Comparison of ENCODE assay signal across 33 mouse cellular contexts in genomic region chr5:108655891-108656650, GRCm38 (mm10). TPM values are rescaled to one million over a fixed set of nuclear protein-coding genes. Genes with fewer than 3 reads are reported as not detected.
DNase-seq lines count a peak whose midpoint lies in the region; ATAC-seq and TF ChIP-seq lines count a peak whose summit lies in the region.
"Had no signal": no experiment of that assay in that cellular context is flagged by ENCODE, and none has a peak within 500 bp of the region (broad histone marks: within the 10 kb centered on the region; RNA-seq: fewer than 3 reads in every experiment).

No protein-coding gene starts in this region.

- H3K27ac ChIP-seq in forebrain, embryonic 11.5 days (ENCODE audit: low read depth, low read length): no peak overlapping the region
- H3K27ac ChIP-seq in forebrain, embryonic 13.5 days: no peak overlapping the region
- H3K27ac ChIP-seq in intestine, embryonic 14.5 days (ENCODE audit: low read depth): no peak overlapping the region
- H3K27ac ChIP-seq in intestine, postnatal 0 days (ENCODE audit: low read depth, low read length): no peak overlapping the region
- H3K27ac ChIP-seq in midbrain, embryonic 11.5 days (ENCODE audit: low read depth, low read length): no peak overlapping the region
- H3K27ac ChIP-seq in midbrain, embryonic 15.5 days: no peak overlapping the region
- H3K27ac ChIP-seq: embryonic facial prominence, embryonic 10.5 days; embryonic facial prominence, embryonic 13.5 days; gastrocnemius, adult 2 months; heart, embryonic 15.5 days; hindbrain, embryonic 10.5 days; hindbrain, embryonic 13.5 days had no signal

- peak; percentile 44 for DNase-seq in forebrain, embryonic 11.5 days (ENCODE audit: low spot score)
- DNase-seq in intestine, embryonic 14.5 days (ENCODE audit: low spot score): peak; percentile 38
- peak; percentile 23 for DNase-seq in midbrain, embryonic 11.5 days (ENCODE audit: low spot score, missing footprints)
- DNase-seq in testis, postnatal 10 days (ENCODE audit: low spot score): peak; percentile 36
- DNase-seq in testis, postnatal 14 days (ENCODE audit: low spot score): no peak
- DNase-seq: adrenal gland, postnatal 10 days; adrenal gland, postnatal 36 days; B cell, adult 2 months; cerebellum, adult 18-20 months; cerebellum, adult 9-10 months; cerebellum, postnatal 36 days; embryo, embryonic 11 days; forebrain, postnatal 0 days; gastrocnemius, adult 2 months; gastrocnemius, postnatal 14 days; heart, adult 18-20 months; heart, postnatal 10 days; heart, postnatal 36 days had no signal

- no peaks in the 10 kb centered on the region for H3K27me3 ChIP-seq in forebrain, embryonic 11.5 days (ENCODE audit: control insufficient read depth, insufficient read depth, low read length)
- no peaks in the 10 kb centered on the region for H3K27me3 ChIP-seq in forebrain, embryonic 13.5 days
- H3K27me3 ChIP-seq in intestine, embryonic 14.5 days (replicated peaks; ENCODE audit: control insufficient read depth, insufficient read depth, low read length): no peaks in the 10 kb centered on the region
- H3K27me3 ChIP-seq in intestine, postnatal 0 days (replicated peaks; ENCODE audit: control insufficient read depth, insufficient read depth, low read length): no peaks in the 10 kb centered on the region
- no peaks in the 10 kb centered on the region for H3K27me3 ChIP-seq in midbrain, embryonic 11.5 days (ENCODE audit: control insufficient read depth, insufficient read depth, low read length)
- no peaks in the 10 kb centered on the region for H3K27me3 ChIP-seq in midbrain, embryonic 15.5 days (replicated peaks)
- H3K27me3 ChIP-seq: CH12.LX; embryonic facial prominence, embryonic 13.5 days; heart, embryonic 12.5 days; heart, embryonic 15.5 days; hindbrain, embryonic 13.5 days; Patski had no signal

- no peak for ATAC-seq in forebrain, embryonic 11.5 days (replicated peaks; ENCODE audit: low FRiP score)
- ATAC-seq in forebrain, embryonic 13.5 days: no peak
- ATAC-seq in intestine, embryonic 14.5 days (replicated peaks; ENCODE audit: low FRiP score, low TSS enrichment, low read depth): no peak
- ATAC-seq in intestine, postnatal 0 days: no peak
- no peak for ATAC-seq in midbrain, embryonic 11.5 days (ENCODE audit: low FRiP score)
- ATAC-seq in midbrain, embryonic 15.5 days (replicated peaks): no peak
- ATAC-seq: forebrain, embryonic 14.5 days; forebrain, postnatal 0 days; hindbrain, embryonic 16.5 days; Patski had no signal

- TF ChIP-seq CTCF in intestine, postnatal 0 days (IDR thresholded peaks at IDR 0.05; ENCODE audit: low read depth): no peak

- WGBS in forebrain, embryonic 11.5 days: 91% methylated on average over 15 of the region's 15 CpGs
- WGBS in forebrain, embryonic 13.5 days: 93% methylated on average over 15 of the region's 15 CpGs
- 92% methylated on average over 15 of the region's 15 CpGs for WGBS in intestine, embryonic 14.5 days
- WGBS in intestine, postnatal 0 days: 90% methylated on average over 15 of the region's 15 CpGs
- 92% methylated on average over 15 of the region's 15 CpGs for WGBS in midbrain, embryonic 11.5 days
- 94% methylated on average over 15 of the region's 15 CpGs for WGBS in midbrain, embryonic 15.5 days

- no peaks in the 10 kb centered on the region for H3K9me3 ChIP-seq in forebrain, embryonic 11.5 days (ENCODE audit: control insufficient read depth, low read length)
- no peaks in the 10 kb centered on the region for H3K9me3 ChIP-seq in forebrain, embryonic 13.5 days (replicated peaks)
- no peaks in the 10 kb centered on the region for H3K9me3 ChIP-seq in intestine, embryonic 14.5 days (ENCODE audit: control insufficient read depth, low read length)
- H3K9me3 ChIP-seq in intestine, postnatal 0 days (ENCODE audit: control insufficient read depth): no peaks in the 10 kb centered on the region
- H3K9me3 ChIP-seq in midbrain, embryonic 11.5 days (ENCODE audit: control insufficient read depth, low read length): no peaks in the 10 kb centered on the region
- H3K9me3 ChIP-seq in midbrain, embryonic 15.5 days: no peaks in the 10 kb centered on the region
- H3K9me3 ChIP-seq: embryonic facial prominence, embryonic 10.5 days; embryonic facial prominence, embryonic 13.5 days; G1E; heart, embryonic 12.5 days; heart, embryonic 15.5 days; hindbrain, embryonic 10.5 days; hindbrain, embryonic 13.5 days had no signal

- H3K36me3 ChIP-seq in forebrain, embryonic 11.5 days (ENCODE audit: control insufficient read depth, insufficient read depth, low read length): peaks cover 5% of the 10 kb centered on the region; the same call in 1 of the 2 replicates
- H3K36me3 ChIP-seq in forebrain, embryonic 13.5 days (ENCODE audit: poor library complexity, severe bottlenecking): peaks cover 63% of the 10 kb centered on the region
- peaks cover 51% of the 10 kb centered on the region for H3K36me3 ChIP-seq in intestine, embryonic 14.5 days (ENCODE audit: control insufficient read depth, insufficient read depth, low read length)
- H3K36me3 ChIP-seq in intestine, postnatal 0 days (ENCODE audit: control insufficient read depth, insufficient read depth): peaks cover 66% of the 10 kb centered on the region
- peaks cover 11% of the 10 kb centered on the region for H3K36me3 ChIP-seq in midbrain, embryonic 11.5 days (ENCODE audit: control insufficient read depth, insufficient read depth, low read length)
- H3K36me3 ChIP-seq in midbrain, embryonic 15.5 days (replicated peaks): peaks cover 27% of the 10 kb centered on the region; the same call in 1 of the 2 replicates

- H3K4me2 ChIP-seq in forebrain, embryonic 11.5 days (ENCODE audit: low read depth, low read length, severe bottlenecking): no peak overlapping the region
- no peak overlapping the region for H3K4me2 ChIP-seq in forebrain, embryonic 13.5 days
- no peak overlapping the region for H3K4me2 ChIP-seq in intestine, embryonic 14.5 days (ENCODE audit: low read length)
- no peak overlapping the region for H3K4me2 ChIP-seq in intestine, postnatal 0 days (replicated peaks; ENCODE audit: low read depth)
- H3K4me2 ChIP-seq in midbrain, embryonic 11.5 days: no peak overlapping the region
- no peak overlapping the region for H3K4me2 ChIP-seq in midbrain, embryonic 15.5 days
- H3K4me2 ChIP-seq: embryonic facial prominence, embryonic 13.5 days; heart, embryonic 12.5 days; heart, embryonic 15.5 days; hindbrain, embryonic 13.5 days had no signal

- H3K9ac ChIP-seq in forebrain, embryonic 11.5 days (ENCODE audit: low read length): no peak overlapping the region
- H3K9ac ChIP-seq in forebrain, embryonic 13.5 days: no peak overlapping the region
- no peak overlapping the region for H3K9ac ChIP-seq in intestine, embryonic 14.5 days (ENCODE audit: low read length)
- no peak overlapping the region for H3K9ac ChIP-seq in intestine, postnatal 0 days (ENCODE audit: low read depth, low read length)
- no peak overlapping the region for H3K9ac ChIP-seq in midbrain, embryonic 11.5 days (ENCODE audit: low read length)
- H3K9ac ChIP-seq in midbrain, embryonic 15.5 days: no peak overlapping the region
- H3K9ac ChIP-seq: embryonic facial prominence, embryonic 13.5 days; forebrain, postnatal 0 days; heart, embryonic 12.5 days; heart, embryonic 15.5 days; hindbrain, embryonic 13.5 days had no signal

- peaks cover 5% of the 10 kb centered on the region for H3K4me1 ChIP-seq in forebrain, embryonic 11.5 days (replicated peaks; ENCODE audit: control insufficient read depth, insufficient read depth, low read length)
- peaks cover 18% of the 10 kb centered on the region for H3K4me1 ChIP-seq in forebrain, embryonic 13.5 days
- H3K4me1 ChIP-seq in intestine, embryonic 14.5 days (replicated peaks; ENCODE audit: control insufficient read depth, insufficient read depth, low read length): peaks cover 5% of the 10 kb centered on the region
- peaks cover 3% of the 10 kb centered on the region; the same call in 1 of the 2 replicates for H3K4me1 ChIP-seq in intestine, postnatal 0 days (replicated peaks; ENCODE audit: control insufficient read depth, insufficient read depth, low read length)
- H3K4me1 ChIP-seq in midbrain, embryonic 11.5 days (ENCODE audit: control insufficient read depth, insufficient read depth, low read length): peaks cover 8% of the 10 kb centered on the region
- peaks cover 29% of the 10 kb centered on the region for H3K4me1 ChIP-seq in midbrain, embryonic 15.5 days

- no peak overlapping the region for H3K4me3 ChIP-seq in forebrain, embryonic 11.5 days (ENCODE audit: low read depth, low read length)
- H3K4me3 ChIP-seq in forebrain, embryonic 13.5 days: no peak overlapping the region
- no peak overlapping the region for H3K4me3 ChIP-seq in intestine, embryonic 14.5 days (ENCODE audit: low read depth, low read length)
- H3K4me3 ChIP-seq in intestine, postnatal 0 days (ENCODE audit: low read depth, low read length): no peak overlapping the region
- H3K4me3 ChIP-seq in midbrain, embryonic 11.5 days (ENCODE audit: low read depth, low read length): no peak overlapping the region
- H3K4me3 ChIP-seq in midbrain, embryonic 15.5 days: no peak overlapping the region
- H3K4me3 ChIP-seq: embryonic facial prominence, embryonic 10.5 days; embryonic facial prominence, embryonic 13.5 days; erythroblast, embryonic 14.5 days; gastrocnemius, adult 2 months; heart, embryonic 12.5 days; heart, embryonic 15.5 days; hindbrain, embryonic 10.5 days; hindbrain, embryonic 13.5 days had no signal

RNA-seq across cellular contexts. Expression of gene Idua, which starts 4.1 kb away (rescaled TPM):
- 11.5 and 11.6 TPM in 2 replicates for polyA plus RNA-seq in forebrain, embryonic 11.5 days (2014; fragmentation: Nextera tagmentation; extraction: Ambion mirVana)
- polyA plus RNA-seq in forebrain, embryonic 13.5 days (2015; fragmentation: Nextera tagmentation; extraction: Ambion mirVana): 7.7 and 7.9 TPM in 2 replicates
- 13.4 and 15.2 TPM in 2 replicates for polyA plus RNA-seq in intestine, embryonic 14.5 days (2014; fragmentation: Nextera tagmentation; extraction: Ambion mirVana)
- polyA plus RNA-seq in intestine, postnatal 0 days (2015; fragmentation: Nextera tagmentation; extraction: Ambion mirVana): 4.8 and 5.8 TPM in 2 replicates
- polyA plus RNA-seq in midbrain, embryonic 11.5 days (2014; fragmentation: Nextera tagmentation; extraction: Ambion mirVana): 9.2 TPM in 2 replicates
- polyA plus RNA-seq in midbrain, embryonic 15.5 days (2015; fragmentation: Nextera tagmentation; extraction: Ambion mirVana): 12.1 and 15.9 TPM in 2 replicates

RNA-seq across cellular contexts. Expression of gene Dgkq, which starts 13.4 kb away (rescaled TPM):
- 13.6 and 13.9 TPM in 2 replicates for polyA plus RNA-seq in forebrain, embryonic 11.5 days (2014; fragmentation: Nextera tagmentation; extraction: Ambion mirVana)
- polyA plus RNA-seq in forebrain, embryonic 13.5 days (2015; fragmentation: Nextera tagmentation; extraction: Ambion mirVana): 13.7 and 19.0 TPM in 2 replicates
- 8.0 and 10.1 TPM in 2 replicates for polyA plus RNA-seq in intestine, embryonic 14.5 days (2014; fragmentation: Nextera tagmentation; extraction: Ambion mirVana)
- polyA plus RNA-seq in intestine, postnatal 0 days (2015; fragmentation: Nextera tagmentation; extraction: Ambion mirVana): 10.3 and 13.6 TPM in 2 replicates
- polyA plus RNA-seq in midbrain, embryonic 11.5 days (2014; fragmentation: Nextera tagmentation; extraction: Ambion mirVana): 8.6 TPM in 2 replicates
- polyA plus RNA-seq in midbrain, embryonic 15.5 days (2015; fragmentation: Nextera tagmentation; extraction: Ambion mirVana): 33.9 and 36.7 TPM in 2 replicates

RNA-seq across cellular contexts. Expression of gene Slc26a1, which starts 19.3 kb away (rescaled TPM):
- polyA plus RNA-seq in forebrain, embryonic 11.5 days (2014; fragmentation: Nextera tagmentation; extraction: Ambion mirVana): 1.1 and 1.5 TPM in 2 replicates
- polyA plus RNA-seq in forebrain, embryonic 13.5 days (2015; fragmentation: Nextera tagmentation; extraction: Ambion mirVana): 1.5 and 1.6 TPM in 2 replicates
- polyA plus RNA-seq in intestine, embryonic 14.5 days (2014; fragmentation: Nextera tagmentation; extraction: Ambion mirVana): 1.1 and 1.2 TPM in 2 replicates
- 1.9 and 2.1 TPM in 2 replicates for polyA plus RNA-seq in intestine, postnatal 0 days (2015; fragmentation: Nextera tagmentation; extraction: Ambion mirVana)
- 0.69 and 0.81 TPM in 2 replicates for polyA plus RNA-seq in midbrain, embryonic 11.5 days (2014; fragmentation: Nextera tagmentation; extraction: Ambion mirVana)
- polyA plus RNA-seq in midbrain, embryonic 15.5 days (2015; fragmentation: Nextera tagmentation; extraction: Ambion mirVana): 4.0 and 4.1 TPM in 2 replicates

RNA-seq across cellular contexts. Expression of gene Tmem175, which starts 26.5 kb away (rescaled TPM):
- polyA plus RNA-seq in forebrain, embryonic 11.5 days (2014; fragmentation: Nextera tagmentation; extraction: Ambion mirVana): 19.4 and 22.2 TPM in 2 replicates
- polyA plus RNA-seq in forebrain, embryonic 13.5 days (2015; fragmentation: Nextera tagmentation; extraction: Ambion mirVana): 19.9 and 20.0 TPM in 2 replicates
- 27.5 and 28.0 TPM in 2 replicates for polyA plus RNA-seq in intestine, embryonic 14.5 days (2014; fragmentation: Nextera tagmentation; extraction: Ambion mirVana)
- polyA plus RNA-seq in intestine, postnatal 0 days (2015; fragmentation: Nextera tagmentation; extraction: Ambion mirVana): 19.4 and 19.5 TPM in 2 replicates
- 20.9 and 22.1 TPM in 2 replicates for polyA plus RNA-seq in midbrain, embryonic 11.5 days (2014; fragmentation: Nextera tagmentation; extraction: Ambion mirVana)
- polyA plus RNA-seq in midbrain, embryonic 15.5 days (2015; fragmentation: Nextera tagmentation; extraction: Ambion mirVana): 25.3 and 26.6 TPM in 2 replicates

RNA-seq across cellular contexts. Expression of gene Gak, which starts 26.5 kb away (rescaled TPM):
- polyA plus RNA-seq in forebrain, embryonic 11.5 days (2014; fragmentation: Nextera tagmentation; extraction: Ambion mirVana): 51.2 and 57.1 TPM in 2 replicates
- polyA plus RNA-seq in forebrain, embryonic 13.5 days (2015; fragmentation: Nextera tagmentation; extraction: Ambion mirVana): 45.3 and 50.5 TPM in 2 replicates
- 62.9 and 65.5 TPM in 2 replicates for polyA plus RNA-seq in intestine, embryonic 14.5 days (2014; fragmentation: Nextera tagmentation; extraction: Ambion mirVana)
- 61.2 and 65.7 TPM in 2 replicates for polyA plus RNA-seq in intestine, postnatal 0 days (2015; fragmentation: Nextera tagmentation; extraction: Ambion mirVana)
- polyA plus RNA-seq in midbrain, embryonic 11.5 days (2014; fragmentation: Nextera tagmentation; extraction: Ambion mirVana): 43.3 and 45.3 TPM in 2 replicates
- polyA plus RNA-seq in midbrain, embryonic 15.5 days (2015; fragmentation: Nextera tagmentation; extraction: Ambion mirVana): 54.9 and 56.9 TPM in 2 replicates
